Mouse (Mus musculus): ENCODE data around the gene Ticam1. TPM values are rescaled to one million over a fixed set of nuclear protein-coding genes. Genes with fewer than 3 reads are reported as not detected.
A peak's percentile ranks its signal among the peaks of the same experiment; 100 is the strongest.

The Ticam1 gene
- polyA plus RNA-seq, 1 experiment from 2014 or later = 1.6 TPM

GRCm38 (mm10) chr17:56254695-56255094 lies 21.9 kb downstream of the Ticam1 start:
- peaks cover 17% of the 10 kb centered on the region for H3K36me3 ChIP-seq (ENCODE audit: control insufficient read depth, insufficient read depth, low read length)
- peaks cover 22% of the 10 kb centered on the region for H3K4me1 ChIP-seq (ENCODE audit: control insufficient read depth, insufficient read depth, low read length)
- no peaks in the 10 kb centered on the region for H3K27me3 ChIP-seq (ENCODE audit: control insufficient read depth, insufficient read depth, low read length)
- no peaks in the 10 kb centered on the region for H3K9me3 ChIP-seq (ENCODE audit: control insufficient read depth, low read length)
- ATAC-seq (ENCODE audit: low FRiP score, low TSS enrichment) (no peak), DNase-seq (no peak)
- no peak overlapping the region for H3K4me3 ChIP-seq (replicated peaks; ENCODE audit: low read depth, low read length)
- 75% methylated on average over 4 of the region's 4 CpGs for WGBS
- H3K9ac ChIP-seq (replicated peaks; ENCODE audit: low read length) = no peak overlapping the region
- no peak overlapping the region for H3K4me2 ChIP-seq (ENCODE audit: low read length)
- 0 out of 2 replicates have a peak overlapping the region, but pooled peaks have one; percentile 70 for H3K27ac ChIP-seq (replicated peaks; ENCODE audit: low read depth, low read length)

GRCm38 (mm10) chr17:56251136-56251829 lies 25.3 kb downstream of the Ticam1 start:
- peak overlapping the region; percentile 34 for H3K4me2 ChIP-seq (ENCODE audit: low read length)
- no peaks in the 10 kb centered on the region for H3K9me3 ChIP-seq (ENCODE audit: control insufficient read depth, low read length)
- 25% methylated on average over 6 of the region's 6 CpGs for WGBS
- 0 out of 2 replicates have a peak overlapping the region, but pooled peaks have one; percentile 12 for H3K9ac ChIP-seq (replicated peaks; ENCODE audit: low read length)
- peak overlapping the region; percentile 78 for H3K27ac ChIP-seq (replicated peaks; ENCODE audit: low read depth, low read length)
- DNase-seq (peak; percentile 84), ATAC-seq (ENCODE audit: low FRiP score, low TSS enrichment) (peak; percentile 55; the same call in 1 of the 2 replicates)
- no peaks in the 10 kb centered on the region for H3K36me3 ChIP-seq (ENCODE audit: control insufficient read depth, insufficient read depth, low read length)
- peaks cover 8% of the 10 kb centered on the region for H3K4me1 ChIP-seq (ENCODE audit: control insufficient read depth, insufficient read depth, low read length)
- no peak overlapping the region for H3K4me3 ChIP-seq (replicated peaks; ENCODE audit: low read depth, low read length)
- no peaks in the 10 kb centered on the region for H3K27me3 ChIP-seq (ENCODE audit: control insufficient read depth, insufficient read depth, low read length)

GRCm38 (mm10) chr17:56245608-56246007 lies 31.0 kb downstream of the Ticam1 start:
- WGBS = 56% methylated on average over 7 of the region's 7 CpGs
- Histone ChIP-seq H3K4me2 (ENCODE audit: low read length) (no peak overlapping the region), H3K4me1 (ENCODE audit: control insufficient read depth, insufficient read depth, low read length) (peaks cover 5% of the 10 kb centered on the region), H3K9me3 (ENCODE audit: control insufficient read depth, low read length) (no peaks in the 10 kb centered on the region), H3K4me3 (replicated peaks; ENCODE audit: low read depth, low read length) (no peak overlapping the region), H3K36me3 (ENCODE audit: control insufficient read depth, insufficient read depth, low read length) (no peaks in the 10 kb centered on the region), H3K27ac (replicated peaks; ENCODE audit: low read depth, low read length) (no peak overlapping the region), H3K9ac (replicated peaks; ENCODE audit: low read length) (no peak overlapping the region), H3K27me3 (ENCODE audit: control insufficient read depth, insufficient read depth, low read length) (peaks cover 6% of the 10 kb centered on the region; the same call in 1 of the 2 replicates)
- ATAC-seq (ENCODE audit: low FRiP score, low TSS enrichment) = no peak
- no peak for DNase-seq

- peaks cover 12% of the 10 kb centered on the region; the same call in 1 of the 2 replicates for H3K27me3 ChIP-seq (ENCODE audit: control insufficient read depth, insufficient read depth, low read length)
- H3K27ac ChIP-seq (replicated peaks; ENCODE audit: low read depth, low read length) = no peak overlapping the region
- H3K36me3 ChIP-seq (ENCODE audit: control insufficient read depth, insufficient read depth, low read length) = no peaks in the 10 kb centered on the region
- H3K4me2 ChIP-seq (ENCODE audit: low read length) = peak overlapping the region; percentile 53
- H3K9ac ChIP-seq (replicated peaks; ENCODE audit: low read length) = peak overlapping the region; percentile 55
- H3K4me1 ChIP-seq (ENCODE audit: control insufficient read depth, insufficient read depth, low read length) = peaks cover 5% of the 10 kb centered on the region; the same call in 1 of the 2 replicates
- ATAC-seq (ENCODE audit: low FRiP score, low TSS enrichment) = peak; percentile 84
- 1% methylated on average over 33 of the region's 33 CpGs for WGBS
- H3K4me3 ChIP-seq (replicated peaks; ENCODE audit: low read depth, low read length) = peak overlapping the region; percentile 40
- H3K9me3 ChIP-seq (ENCODE audit: control insufficient read depth, low read length) = no peaks in the 10 kb centered on the region
- DNase-seq = peak; percentile 83
Measured at GRCm38 (mm10) chr17:56241541-56242401, 34.8 kb downstream of the Ticam1 start.

- WGBS = 2% methylated on average over 14 of the region's 14 CpGs
- Histone ChIP-seq H3K27me3 (ENCODE audit: control insufficient read depth, insufficient read depth, low read length) (no peaks in the 10 kb centered on the region), H3K9me3 (ENCODE audit: control insufficient read depth, low read length) (no peaks in the 10 kb centered on the region), H3K9ac (replicated peaks; ENCODE audit: low read length) (no peak overlapping the region), H3K4me2 (ENCODE audit: low read length) (peak overlapping the region; percentile 54), H3K27ac (replicated peaks; ENCODE audit: low read depth, low read length) (peak overlapping the region; percentile 56), H3K4me3 (replicated peaks; ENCODE audit: low read depth, low read length) (peak overlapping the region; percentile 24; the same call in 1 of the 2 replicates), H3K4me1 (ENCODE audit: control insufficient read depth, insufficient read depth, low read length) (peaks cover 10% of the 10 kb centered on the region), H3K36me3 (ENCODE audit: control insufficient read depth, insufficient read depth, low read length) (no peaks in the 10 kb centered on the region)
- DNase-seq (peak; percentile 93), ATAC-seq (ENCODE audit: low FRiP score, low TSS enrichment) (peak; percentile 94)
Measured at GRCm38 (mm10) chr17:56233818-56234469, 42.6 kb downstream of the Ticam1 start.

GRCm38 (mm10) chr17:56233389-56233788 lies 43.2 kb downstream of the Ticam1 start:
- Histone ChIP-seq H3K9ac (replicated peaks; ENCODE audit: low read length) (no peak overlapping the region), H3K36me3 (ENCODE audit: control insufficient read depth, insufficient read depth, low read length) (no peaks in the 10 kb centered on the region), H3K27ac (replicated peaks; ENCODE audit: low read depth, low read length) (peak overlapping the region; percentile 56), H3K4me3 (replicated peaks; ENCODE audit: low read depth, low read length) (0 out of 2 replicates have a peak overlapping the region, but pooled peaks have one; percentile 7), H3K27me3 (ENCODE audit: control insufficient read depth, insufficient read depth, low read length) (no peaks in the 10 kb centered on the region), H3K9me3 (ENCODE audit: control insufficient read depth, low read length) (no peaks in the 10 kb centered on the region), H3K4me1 (ENCODE audit: control insufficient read depth, insufficient read depth, low read length) (peaks cover 10% of the 10 kb centered on the region), H3K4me2 (ENCODE audit: low read length) (peak overlapping the region; percentile 54)
- WGBS = 48% methylated on average over 8 of the region's 8 CpGs
- 0 out of 2 replicates have a peak, but pooled peaks have one; percentile 4 for ATAC-seq (ENCODE audit: low FRiP score, low TSS enrichment)
- peak; percentile 21 for DNase-seq

- no peak for ATAC-seq (ENCODE audit: low FRiP score, low TSS enrichment)
- WGBS = 54% methylated on average over 10 of the region's 10 CpGs
Measured at GRCm38 (mm10) chr17:56229943-56230342, 46.6 kb downstream of the Ticam1 start.

GRCm38 (mm10) chr17:56226566-56226965 lies 50.0 kb downstream of the Ticam1 start:
- H3K36me3 ChIP-seq (ENCODE audit: control insufficient read depth, insufficient read depth, low read length) = no peaks in the 10 kb centered on the region
- H3K4me3 ChIP-seq (replicated peaks; ENCODE audit: low read depth, low read length) = no peak overlapping the region
- no peaks in the 10 kb centered on the region for H3K27me3 ChIP-seq (ENCODE audit: control insufficient read depth, insufficient read depth, low read length)
- DNase-seq (no peak), ATAC-seq (ENCODE audit: low FRiP score, low TSS enrichment) (no peak)
- whole genome bisulfite sequencing = 81% methylated on average over 3 of the region's 3 CpGs
- no peak overlapping the region for H3K4me2 ChIP-seq (ENCODE audit: low read length)
- H3K9ac ChIP-seq (replicated peaks; ENCODE audit: low read length) = no peak overlapping the region
- no peak overlapping the region for H3K27ac ChIP-seq (replicated peaks; ENCODE audit: low read depth, low read length)
- H3K9me3 ChIP-seq (ENCODE audit: control insufficient read depth, low read length) = no peaks in the 10 kb centered on the region
- H3K4me1 ChIP-seq (ENCODE audit: control insufficient read depth, insufficient read depth, low read length) = no peaks in the 10 kb centered on the region

More at GRCm38 (mm10) chr17:56229943-56230342, 46.6 kb downstream of the Ticam1 start:
- Histone ChIP-seq H3K9ac (replicated peaks; ENCODE audit: low read length) (no peak overlapping the region), H3K36me3 (ENCODE audit: control insufficient read depth, insufficient read depth, low read length) (no peaks in the 10 kb centered on the region), H3K4me2 (ENCODE audit: low read length) (no peak overlapping the region), H3K27ac (replicated peaks; ENCODE audit: low read depth, low read length) (no peak overlapping the region), H3K4me3 (replicated peaks; ENCODE audit: low read depth, low read length) (no peak overlapping the region), H3K4me1 (ENCODE audit: control insufficient read depth, insufficient read depth, low read length) (peaks cover 10% of the 10 kb centered on the region), H3K27me3 (ENCODE audit: control insufficient read depth, insufficient read depth, low read length) (no peaks in the 10 kb centered on the region), H3K9me3 (ENCODE audit: control insufficient read depth, low read length) (no peaks in the 10 kb centered on the region)
- DNase-seq = no peak
